Mouse (Mus musculus): ENCODE results near the gene Fn3krp. TPM values are rescaled to one million over a fixed set of nuclear protein-coding genes. Genes with fewer than 3 reads are reported as not detected.

Fn3krp gene
- polyA plus RNA-seq, 1 experiment from 2014 or later = 4.6 TPM

DNA sequence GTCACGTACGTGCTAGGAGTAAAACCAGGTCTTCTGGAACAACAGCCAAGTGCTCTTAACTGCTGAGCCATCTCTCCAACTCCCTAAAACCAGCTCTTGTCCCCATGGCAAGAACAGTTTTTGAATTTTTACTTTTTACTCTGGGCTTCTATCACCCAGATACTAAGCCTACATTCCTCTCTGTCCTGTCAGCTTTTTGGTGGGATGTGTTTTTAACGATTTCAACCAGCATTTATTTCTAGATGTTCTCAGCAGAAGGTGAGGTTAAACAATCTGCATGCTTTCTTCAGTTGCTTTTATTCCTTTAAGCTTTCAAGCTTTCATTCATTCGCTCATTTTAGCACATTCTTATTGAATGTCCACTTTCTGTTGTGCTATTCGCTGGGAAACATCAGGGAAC, 3.2 kb upstream of the Fn3krp start:
- 82% methylated on average over 5 of the region's 5 CpGs for WGBS
- no peaks in the 10 kb centered on the region for H3K36me3 ChIP-seq (ENCODE audit: control insufficient read depth, insufficient read depth, low read length)
- no peak overlapping the region for H3K4me2 ChIP-seq (replicated peaks; ENCODE audit: low read depth)
- ATAC-seq (ENCODE audit: low FRiP score, low TSS enrichment) = no peak
- H3K4me3 ChIP-seq (ENCODE audit: low read depth, low read length) = no peak overlapping the region
- no peak for TF ChIP-seq EP300 (optimal IDR thresholded peaks at IDR 0.05)
- no peak for TF ChIP-seq CTCF (IDR thresholded peaks at IDR 0.05; ENCODE audit: low read depth)
- H3K4me1 ChIP-seq (replicated peaks; ENCODE audit: control insufficient read depth, insufficient read depth) = no peaks in the 10 kb centered on the region
- H3K9ac ChIP-seq (ENCODE audit: low read length) = no peak overlapping the region
- DNase-seq (ENCODE audit: low spot score) = no peak
- H3K27ac ChIP-seq (replicated peaks) = no peak overlapping the region
- no peaks in the 10 kb centered on the region for H3K27me3 ChIP-seq (ENCODE audit: control insufficient read depth, insufficient read depth, low read length)
- H3K9me3 ChIP-seq (ENCODE audit: control insufficient read depth, low read length) = no peaks in the 10 kb centered on the region

DNA sequence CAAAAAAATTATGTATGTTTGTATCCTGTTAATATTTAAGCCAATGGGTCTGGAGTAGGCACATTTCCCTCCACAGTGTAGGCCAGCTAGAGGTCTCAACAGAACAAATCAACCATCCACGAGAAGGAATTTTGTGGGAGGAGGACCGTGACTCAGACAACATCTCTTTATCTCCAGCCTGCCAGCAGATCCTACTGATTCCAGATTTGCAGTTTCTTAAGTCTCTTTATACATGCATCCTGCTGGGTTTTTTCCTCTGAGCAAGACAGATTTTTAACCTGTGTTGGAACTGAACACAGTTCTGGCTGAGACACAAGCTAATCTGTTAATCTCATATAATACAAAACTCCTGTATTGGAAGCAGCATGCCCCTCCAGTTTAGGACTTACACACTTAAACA, 2.3 kb upstream of the Fn3krp start:
- Histone ChIP-seq H3K9ac (ENCODE audit: low read length) (no peak overlapping the region), H3K27me3 (ENCODE audit: control insufficient read depth, insufficient read depth, low read length) (no peaks in the 10 kb centered on the region), H3K4me3 (ENCODE audit: low read depth, low read length) (no peak overlapping the region), H3K4me1 (replicated peaks; ENCODE audit: control insufficient read depth, insufficient read depth) (no peaks in the 10 kb centered on the region), H3K36me3 (ENCODE audit: control insufficient read depth, insufficient read depth, low read length) (no peaks in the 10 kb centered on the region), H3K9me3 (ENCODE audit: control insufficient read depth, low read length) (no peaks in the 10 kb centered on the region), H3K4me2 (replicated peaks; ENCODE audit: low read depth) (no peak overlapping the region), H3K27ac (replicated peaks) (no peak overlapping the region)
- DNase-seq (ENCODE audit: low spot score) (no peak), ATAC-seq (ENCODE audit: low FRiP score, low TSS enrichment) (no peak)
- WGBS = 56% methylated on average over 2 of the region's 2 CpGs
- TF ChIP-seq EP300 (optimal IDR thresholded peaks at IDR 0.05) (no peak), CTCF (IDR thresholded peaks at IDR 0.05; ENCODE audit: low read depth) (no peak)

DNA sequence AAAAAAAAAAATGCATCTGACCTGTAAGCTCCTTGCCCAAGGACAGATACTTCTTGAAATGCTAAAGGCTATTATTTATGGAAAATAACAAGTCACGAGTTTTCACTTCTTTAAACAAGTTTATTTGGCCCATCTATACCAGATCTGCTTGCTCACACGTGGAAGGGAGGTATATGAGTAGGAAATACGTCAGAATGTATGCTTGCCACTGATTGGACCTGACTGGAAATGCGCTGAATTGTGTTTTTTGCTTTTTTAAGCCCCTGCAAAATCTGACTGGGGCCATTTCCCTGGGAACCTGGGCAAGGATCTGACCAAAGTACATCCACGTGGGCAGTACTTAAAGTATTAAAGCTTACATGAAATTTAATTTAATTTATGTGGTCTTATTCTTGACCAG, 822 bp upstream of the Fn3krp start:
- H3K27ac ChIP-seq (replicated peaks) = no peak overlapping the region
- peak overlapping the region; percentile 90 for H3K4me2 ChIP-seq (replicated peaks; ENCODE audit: low read depth)
- ATAC-seq (ENCODE audit: low FRiP score, low TSS enrichment) = no peak
- no peak overlapping the region for H3K4me3 ChIP-seq (ENCODE audit: low read depth, low read length)
- no peaks in the 10 kb centered on the region for H3K36me3 ChIP-seq (ENCODE audit: control insufficient read depth, insufficient read depth, low read length)
- no peaks in the 10 kb centered on the region for H3K27me3 ChIP-seq (ENCODE audit: control insufficient read depth, insufficient read depth, low read length)
- no peak overlapping the region for H3K9ac ChIP-seq (ENCODE audit: low read length)
- no peak for TF ChIP-seq CTCF (IDR thresholded peaks at IDR 0.05; ENCODE audit: low read depth)
- no peak for TF ChIP-seq EP300 (optimal IDR thresholded peaks at IDR 0.05)
- H3K4me1 ChIP-seq (replicated peaks; ENCODE audit: control insufficient read depth, insufficient read depth) = no peaks in the 10 kb centered on the region
- DNase-seq (ENCODE audit: low spot score) = no peak
- no peaks in the 10 kb centered on the region for H3K9me3 ChIP-seq (ENCODE audit: control insufficient read depth, low read length)
- WGBS = 50% methylated on average over 5 of the region's 5 CpGs

DNA sequence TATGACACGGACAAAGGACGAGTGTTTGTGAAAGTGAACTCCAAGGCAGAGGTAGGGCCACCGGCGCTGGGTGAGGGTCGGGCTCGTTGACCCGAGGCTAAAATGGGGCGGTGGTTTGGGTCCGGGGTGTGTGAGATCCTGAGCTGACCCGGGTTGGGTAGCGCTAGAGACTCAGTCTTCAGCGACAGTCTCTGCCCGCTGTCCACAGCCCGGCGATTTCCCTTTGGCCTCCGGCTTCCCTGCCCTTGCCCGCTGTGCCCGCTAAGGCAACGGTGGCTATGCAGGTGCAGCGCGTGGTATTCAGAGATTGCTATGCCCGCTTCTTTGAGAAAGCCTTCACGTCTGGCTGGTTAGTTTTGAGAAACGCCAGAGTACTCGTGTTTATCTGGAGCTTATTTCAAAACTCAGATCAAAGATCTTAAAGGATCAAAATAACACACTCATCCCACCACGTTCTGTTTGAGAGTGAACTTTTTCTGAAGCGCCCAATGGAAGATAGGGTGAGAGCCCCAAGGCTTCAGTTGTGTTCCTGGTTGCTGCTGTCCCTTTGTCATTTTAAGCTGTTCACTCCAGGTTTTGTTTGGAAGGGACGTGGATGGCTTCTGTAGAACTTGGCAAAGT, 462 bp downstream of the Fn3krp start:
- under 1% methylated on average over 28 of the region's 28 CpGs for WGBS
- no peak for DNase-seq (ENCODE audit: low spot score)
- peak overlapping the region; percentile 46; the same call in 1 of the 2 replicates for H3K27ac ChIP-seq (replicated peaks)

DNA sequence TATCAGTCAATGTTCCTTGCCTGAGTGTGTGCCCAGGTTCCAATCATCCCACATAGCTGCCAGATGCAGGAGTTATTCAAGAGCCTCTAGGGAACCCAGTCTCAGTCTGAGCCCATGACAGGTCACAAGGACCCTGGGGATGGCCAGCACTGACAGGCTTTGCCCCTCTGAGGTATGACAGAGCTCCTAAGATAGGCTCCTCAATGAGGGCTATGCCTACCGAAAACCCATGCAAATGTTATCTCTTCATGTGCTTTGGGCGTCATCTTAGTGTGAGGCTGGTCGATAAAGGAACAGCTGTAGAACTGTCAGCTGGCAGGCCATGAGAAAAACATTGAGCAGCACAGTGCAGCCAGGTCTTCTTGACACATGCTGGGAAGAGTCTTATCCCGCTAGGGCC, 12.2 kb downstream of the Fn3krp start:
- no peaks in the 10 kb centered on the region for H3K9me3 ChIP-seq (ENCODE audit: control insufficient read depth, low read length)
- no peak overlapping the region for H3K9ac ChIP-seq (ENCODE audit: low read length)
- no peak overlapping the region for H3K4me3 ChIP-seq (ENCODE audit: low read depth, low read length)
- H3K36me3 ChIP-seq (ENCODE audit: control insufficient read depth, insufficient read depth, low read length) = no peaks in the 10 kb centered on the region; the same call in 1 of the 2 replicates
- 82% methylated on average over 4 of the region's 4 CpGs for WGBS
- no peak for TF ChIP-seq EP300 (optimal IDR thresholded peaks at IDR 0.05)
- no peak for TF ChIP-seq CTCF (IDR thresholded peaks at IDR 0.05; ENCODE audit: low read depth)
- no peaks in the 10 kb centered on the region for H3K27me3 ChIP-seq (ENCODE audit: control insufficient read depth, insufficient read depth, low read length)
- ATAC-seq (ENCODE audit: low FRiP score, low TSS enrichment) (no peak), DNase-seq (ENCODE audit: low spot score) (no peak)
- H3K4me2 ChIP-seq (replicated peaks; ENCODE audit: low read depth) = no peak overlapping the region
- H3K27ac ChIP-seq (replicated peaks) = no peak overlapping the region
- H3K4me1 ChIP-seq (replicated peaks; ENCODE audit: control insufficient read depth, insufficient read depth) = no peaks in the 10 kb centered on the region; the same call in 1 of the 2 replicates

More for the DNA sequence above, 462 bp downstream of the Fn3krp start:
- TF ChIP-seq CTCF (IDR thresholded peaks at IDR 0.05; ENCODE audit: low read depth) (no peak), EP300 (optimal IDR thresholded peaks at IDR 0.05) (no peak)
- Histone ChIP-seq H3K4me3 (ENCODE audit: low read depth, low read length) (peak overlapping the region; percentile 71), H3K36me3 (ENCODE audit: control insufficient read depth, insufficient read depth, low read length) (no peaks in the 10 kb centered on the region), H3K4me1 (replicated peaks; ENCODE audit: control insufficient read depth, insufficient read depth) (no peaks in the 10 kb centered on the region), H3K9me3 (ENCODE audit: control insufficient read depth, low read length) (no peaks in the 10 kb centered on the region), H3K27me3 (ENCODE audit: control insufficient read depth, insufficient read depth, low read length) (no peaks in the 10 kb centered on the region), H3K4me2 (replicated peaks; ENCODE audit: low read depth) (peak overlapping the region; percentile 90), H3K9ac (ENCODE audit: low read length) (peak overlapping the region; percentile 75)
- ATAC-seq (ENCODE audit: low FRiP score, low TSS enrichment) = peak; percentile 59; the same call in 1 of the 2 replicates
